Mouse (Mus musculus): ENCODE measurements around the gene Gm9736. TPM values are rescaled to one million over a fixed set of nuclear protein-coding genes. Genes with fewer than 3 reads are reported as not detected.
"Not testable (repeated sequence)": the region's sequence is repeated elsewhere in the genome, so short reads cannot be mapped to it uniquely, and the experiment has no call there.

The Gm9736 gene
- polyA plus RNA-seq, 1 experiment from 2014 or later, result not detected

- H3K27me3 ChIP-seq (ENCODE audit: control insufficient read depth, insufficient read depth, low read length); H3K4me1 ChIP-seq (replicated peaks; ENCODE audit: control insufficient read depth, insufficient read depth); DNase-seq (ENCODE audit: low spot score); H3K4me2 ChIP-seq (replicated peaks; ENCODE audit: low read depth); H3K9ac ChIP-seq (ENCODE audit: low read length); H3K4me3 ChIP-seq (ENCODE audit: low read depth, low read length); ATAC-seq (ENCODE audit: low FRiP score, low TSS enrichment); H3K27ac ChIP-seq (replicated peaks); H3K36me3 ChIP-seq (ENCODE audit: control insufficient read depth, insufficient read depth, low read length); H3K9me3 ChIP-seq (ENCODE audit: control insufficient read depth, low read length): not testable (repeated sequence)
- WGBS, result 60% methylated on average over 1 of the region's 1 CpGs
Observed at GRCm38 (mm10) chr10:77782442-77782841, 31.3 kb upstream of the Gm9736 start, which contains the start of gene Gm3250. Gm3250 (minus strand) TSS chr10:77782542.

- H3K27me3 ChIP-seq (ENCODE audit: control insufficient read depth, insufficient read depth, low read length); ATAC-seq (ENCODE audit: low FRiP score, low TSS enrichment); H3K9me3 ChIP-seq (ENCODE audit: control insufficient read depth, low read length); H3K4me3 ChIP-seq (ENCODE audit: low read depth, low read length); H3K4me2 ChIP-seq (replicated peaks; ENCODE audit: low read depth); H3K9ac ChIP-seq (ENCODE audit: low read length); DNase-seq (ENCODE audit: low spot score); H3K36me3 ChIP-seq (ENCODE audit: control insufficient read depth, insufficient read depth, low read length); H3K4me1 ChIP-seq (replicated peaks; ENCODE audit: control insufficient read depth, insufficient read depth); H3K27ac ChIP-seq (replicated peaks): not testable (repeated sequence)
- 75% methylated on average over 1 of the region's 1 CpGs for WGBS
Observed at GRCm38 (mm10) chr10:77776844-77777243, 25.7 kb upstream of the Gm9736 start, which contains the start of gene Gm7138. Gm7138 (minus strand) TSS chr10:77776944.

GRCm38 (mm10) chr10:77772142-77772541, 21.0 kb upstream of the Gm9736 start:
- not testable (repeated sequence) for H3K27me3 ChIP-seq (ENCODE audit: control insufficient read depth, insufficient read depth, low read length); ATAC-seq (ENCODE audit: low FRiP score, low TSS enrichment); H3K9ac ChIP-seq (ENCODE audit: low read length); H3K4me2 ChIP-seq (replicated peaks; ENCODE audit: low read depth); H3K9me3 ChIP-seq (ENCODE audit: control insufficient read depth, low read length); H3K27ac ChIP-seq (replicated peaks); DNase-seq (ENCODE audit: low spot score); H3K36me3 ChIP-seq (ENCODE audit: control insufficient read depth, insufficient read depth, low read length); H3K4me3 ChIP-seq (ENCODE audit: low read depth, low read length); H3K4me1 ChIP-seq (replicated peaks; ENCODE audit: control insufficient read depth, insufficient read depth)
- no CpG with 5 or more reads among the region's 3 CpGs for WGBS

- WGBS, result 43% methylated on average over 1 of the region's 1 CpGs
- not testable (repeated sequence) for H3K4me3 ChIP-seq (ENCODE audit: low read depth, low read length); H3K4me2 ChIP-seq (replicated peaks; ENCODE audit: low read depth); H3K9ac ChIP-seq (ENCODE audit: low read length); H3K27me3 ChIP-seq (ENCODE audit: control insufficient read depth, insufficient read depth, low read length); H3K9me3 ChIP-seq (ENCODE audit: control insufficient read depth, low read length); ATAC-seq (ENCODE audit: low FRiP score, low TSS enrichment); DNase-seq (ENCODE audit: low spot score); H3K4me1 ChIP-seq (replicated peaks; ENCODE audit: control insufficient read depth, insufficient read depth); H3K36me3 ChIP-seq (ENCODE audit: control insufficient read depth, insufficient read depth, low read length); H3K27ac ChIP-seq (replicated peaks)
Observed at GRCm38 (mm10) chr10:77771225-77771624, 20.1 kb upstream of the Gm9736 start, which contains the start of gene Gm3238. Gm3238 (minus strand) TSS chr10:77771325.

- Histone ChIP-seq H3K4me2 (replicated peaks; ENCODE audit: low read depth) (no peak overlapping the region), H3K36me3 (ENCODE audit: control insufficient read depth, insufficient read depth, low read length) (no peaks in the 10 kb centered on the region), H3K27ac (replicated peaks) (no peak overlapping the region), H3K9ac (ENCODE audit: low read length) (no peak overlapping the region), H3K9me3 (ENCODE audit: control insufficient read depth, low read length) (no peaks in the 10 kb centered on the region), H3K27me3 (ENCODE audit: control insufficient read depth, insufficient read depth, low read length) (no peaks in the 10 kb centered on the region), H3K4me1 (replicated peaks; ENCODE audit: control insufficient read depth, insufficient read depth) (no peaks in the 10 kb centered on the region), H3K4me3 (ENCODE audit: low read depth, low read length) (no peak overlapping the region)
- DNase-seq (ENCODE audit: low spot score) (no peak), ATAC-seq (ENCODE audit: low FRiP score, low TSS enrichment) (no peak)
- WGBS, result 76% methylated on average over 1 of the region's 1 CpGs
- TF ChIP-seq CTCF (IDR thresholded peaks at IDR 0.05; ENCODE audit: low read depth) (no peak), EP300 (optimal IDR thresholded peaks at IDR 0.05) (no peak)
Observed at GRCm38 (mm10) chr10:77769727-77770126, 18.6 kb upstream of the Gm9736 start.

- H3K9ac ChIP-seq (ENCODE audit: low read length); H3K4me2 ChIP-seq (replicated peaks; ENCODE audit: low read depth); H3K9me3 ChIP-seq (ENCODE audit: control insufficient read depth, low read length); H3K27me3 ChIP-seq (ENCODE audit: control insufficient read depth, insufficient read depth, low read length); DNase-seq (ENCODE audit: low spot score); H3K4me3 ChIP-seq (ENCODE audit: low read depth, low read length); ATAC-seq (ENCODE audit: low FRiP score, low TSS enrichment); H3K36me3 ChIP-seq (ENCODE audit: control insufficient read depth, insufficient read depth, low read length); H3K27ac ChIP-seq (replicated peaks); H3K4me1 ChIP-seq (replicated peaks; ENCODE audit: control insufficient read depth, insufficient read depth): not testable (repeated sequence)
- no CpG with 5 or more reads among the region's 1 CpGs for WGBS
Observed at GRCm38 (mm10) chr10:77759582-77759981, 8.4 kb upstream of the Gm9736 start, which contains the start of gene Gm3233. Gm3233 (minus strand) TSS chr10:77759682.

- ATAC-seq (ENCODE audit: low FRiP score, low TSS enrichment) (no peak), DNase-seq (ENCODE audit: low spot score) (no peak)
- H3K4me1 ChIP-seq (replicated peaks; ENCODE audit: control insufficient read depth, insufficient read depth), result no peaks in the 10 kb centered on the region
- H3K27me3 ChIP-seq (ENCODE audit: control insufficient read depth, insufficient read depth, low read length), result no peaks in the 10 kb centered on the region
- H3K36me3 ChIP-seq (ENCODE audit: control insufficient read depth, insufficient read depth, low read length), result no peaks in the 10 kb centered on the region
- no peak overlapping the region for H3K4me2 ChIP-seq (replicated peaks; ENCODE audit: low read depth)
- no peak overlapping the region for H3K4me3 ChIP-seq (ENCODE audit: low read depth, low read length)
- H3K9ac ChIP-seq (ENCODE audit: low read length), result no peak overlapping the region
- no peaks in the 10 kb centered on the region for H3K9me3 ChIP-seq (ENCODE audit: control insufficient read depth, low read length)
- H3K27ac ChIP-seq (replicated peaks), result no peak overlapping the region
- TF ChIP-seq CTCF (IDR thresholded peaks at IDR 0.05; ENCODE audit: low read depth) (peak; percentile 32), EP300 (optimal IDR thresholded peaks at IDR 0.05) (no peak)
Observed at GRCm38 (mm10) chr10:77753448-77753847, 2.3 kb upstream of the Gm9736 start.
